Mouse (Mus musculus) c-Kit-negative CD71-positive TER-119-positive erythroid progenitor cells, embryonic 14.5 days (primary cell): ENCODE measurements around the gene Stx8.
A peak's percentile ranks its signal among the peaks of the same experiment; 100 is the strongest.

Source experiments
- DNase-seq: peaks from one replicate; pipeline ENCODE4 v3.0.0-alpha.2; 2013; ENCODE audit warnings: low read depth, low spot score

Gene Stx8

DNA sequence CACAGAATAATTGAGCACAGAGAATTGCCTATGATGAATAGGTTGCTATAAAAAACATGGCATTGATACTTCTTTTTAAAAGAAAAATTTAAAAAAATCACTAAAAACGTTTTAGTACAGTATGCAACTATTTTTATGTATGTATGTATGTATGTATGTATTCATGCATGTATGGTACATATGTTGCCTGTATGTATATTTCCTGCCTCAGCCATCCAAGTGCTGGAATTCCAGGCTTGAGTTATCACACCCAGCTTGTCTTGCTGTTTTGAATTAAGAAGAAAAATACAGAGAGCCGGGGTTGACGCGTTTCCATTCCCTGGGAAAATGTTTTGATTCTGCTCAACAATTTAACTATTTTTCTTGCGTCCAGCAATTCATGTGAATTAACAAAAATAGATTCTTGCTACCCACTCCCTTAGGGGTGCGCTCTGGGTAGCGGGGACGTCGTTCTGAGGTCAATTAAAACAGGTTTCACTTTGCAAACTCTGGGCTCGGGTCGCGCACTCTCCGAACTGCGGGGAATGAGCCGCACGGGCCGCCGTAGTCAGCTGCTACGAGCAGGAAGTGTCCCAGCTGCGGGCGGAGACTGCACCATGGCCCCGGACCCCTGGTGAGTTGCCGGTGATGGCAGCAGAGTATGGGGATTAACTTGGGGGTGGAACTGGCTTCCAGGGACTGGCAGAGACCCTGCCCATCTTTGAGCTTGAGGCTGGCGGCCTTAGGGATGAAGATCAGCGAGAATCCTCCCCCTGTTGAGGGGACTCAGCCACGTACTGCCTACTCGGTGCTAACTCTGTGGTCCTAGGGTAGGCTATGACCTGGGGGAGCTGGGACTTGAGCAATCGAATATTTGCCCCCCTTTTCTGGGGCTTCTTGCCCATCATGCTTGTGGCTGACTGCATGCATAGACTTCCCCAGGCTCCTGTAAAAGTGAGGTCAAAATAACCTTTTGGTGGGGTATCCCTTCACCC lies at the start of gene Stx8:
TSS of gene Stx8 (plus strand) at position 289 of the 974 bp plus-strand sequence.
- peak; percentile 66 for DNase-seq

GRCm38 (mm10) chr11:67917126-67917525 lies 48.9 kb upstream of the Stx8 start:
- DNase-seq = no peak

GRCm38 (mm10) chr11:67919593-67919992 lies 46.4 kb upstream of the Stx8 start:
- DNase-seq = no peak

- no peak for DNase-seq
Measured at GRCm38 (mm10) chr11:67920226-67920960, 45.6 kb upstream of the Stx8 start.

DNA sequence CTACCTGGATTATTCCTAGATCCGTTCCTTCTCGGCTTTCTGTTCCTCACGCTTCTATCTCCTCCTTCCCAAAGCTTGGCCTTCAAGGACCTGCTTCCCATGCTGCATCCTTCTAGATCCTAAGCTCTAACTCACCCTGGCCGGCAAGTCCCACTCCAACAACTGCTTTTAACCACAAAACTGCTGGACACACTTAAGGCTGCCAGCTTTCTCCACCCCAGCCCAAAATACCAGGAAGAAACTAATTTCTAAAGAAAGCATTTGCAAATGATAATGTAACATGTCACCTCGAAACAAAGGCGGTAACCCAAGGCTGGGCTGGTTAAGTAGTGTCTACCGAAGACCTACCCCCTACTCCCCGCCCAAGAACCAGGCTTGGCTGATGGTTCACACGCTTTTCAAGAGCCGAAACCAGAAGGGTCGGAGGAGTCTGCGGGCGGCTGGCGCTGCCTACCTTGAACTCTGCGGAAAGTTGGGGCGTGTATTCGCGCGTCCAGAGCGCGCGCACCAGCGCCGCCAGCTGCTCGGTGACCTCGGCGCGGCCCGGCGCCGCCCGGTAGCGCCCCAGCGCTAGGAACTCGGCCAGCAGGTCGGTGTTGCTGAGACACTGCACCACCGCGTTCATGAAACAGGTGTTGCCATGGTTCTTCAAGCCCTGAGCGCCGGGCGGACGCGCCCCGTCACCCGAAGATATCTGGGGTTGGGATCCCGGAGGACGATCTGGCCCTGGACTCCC lies 44.7 kb upstream of the Stx8 start:
- DNase-seq = no peak

GRCm38 (mm10) chr11:67921827-67922754 lies 43.9 kb upstream of the Stx8 start, which contains the start of gene Usp43:
TSS of gene Usp43 (minus strand) at chr11:67922153.
- no peak for DNase-seq

DNA sequence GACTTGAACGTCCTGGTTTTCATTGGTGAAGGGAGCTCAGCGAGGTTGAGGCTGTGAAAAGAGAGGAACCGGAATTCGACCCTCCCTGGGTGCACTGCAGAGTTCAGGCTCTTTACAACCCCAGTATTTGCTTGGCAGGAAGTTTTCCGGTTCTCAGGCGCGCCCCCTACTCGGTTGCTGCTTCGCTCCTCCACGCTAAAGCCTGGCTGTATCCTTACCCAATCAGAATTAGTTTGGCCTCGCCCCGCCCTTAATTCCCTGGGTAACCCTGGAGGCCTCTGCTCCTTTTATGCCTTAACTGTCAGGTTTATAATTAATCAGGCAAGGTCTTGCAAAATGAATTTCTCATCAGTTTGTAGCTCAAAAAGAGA lies 43.3 kb upstream of the Stx8 start:
- DNase-seq = no peak

- no peak for DNase-seq
Measured at GRCm38 (mm10) chr11:67923720-67924119, 42.3 kb upstream of the Stx8 start.

DNA sequence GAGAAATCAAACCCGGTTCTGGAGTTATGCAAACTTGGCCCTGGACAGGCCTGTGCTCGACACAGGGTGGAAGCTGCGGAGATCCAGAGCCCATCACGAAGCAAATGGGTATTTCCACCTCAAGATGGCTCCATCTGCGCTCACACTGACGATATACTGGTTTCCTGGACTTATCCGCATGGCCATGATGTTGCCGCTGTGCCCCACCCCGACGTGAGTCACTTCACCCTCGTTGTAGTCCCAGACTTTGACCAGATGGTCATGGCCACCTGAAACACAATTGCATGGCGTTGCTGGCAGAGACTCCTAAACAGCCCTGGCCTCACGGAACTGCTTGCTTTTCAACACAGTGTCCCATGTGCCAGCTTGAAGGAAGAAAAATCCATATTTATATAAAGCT lies 41.0 kb upstream of the Stx8 start:
- no peak for DNase-seq

DNA sequence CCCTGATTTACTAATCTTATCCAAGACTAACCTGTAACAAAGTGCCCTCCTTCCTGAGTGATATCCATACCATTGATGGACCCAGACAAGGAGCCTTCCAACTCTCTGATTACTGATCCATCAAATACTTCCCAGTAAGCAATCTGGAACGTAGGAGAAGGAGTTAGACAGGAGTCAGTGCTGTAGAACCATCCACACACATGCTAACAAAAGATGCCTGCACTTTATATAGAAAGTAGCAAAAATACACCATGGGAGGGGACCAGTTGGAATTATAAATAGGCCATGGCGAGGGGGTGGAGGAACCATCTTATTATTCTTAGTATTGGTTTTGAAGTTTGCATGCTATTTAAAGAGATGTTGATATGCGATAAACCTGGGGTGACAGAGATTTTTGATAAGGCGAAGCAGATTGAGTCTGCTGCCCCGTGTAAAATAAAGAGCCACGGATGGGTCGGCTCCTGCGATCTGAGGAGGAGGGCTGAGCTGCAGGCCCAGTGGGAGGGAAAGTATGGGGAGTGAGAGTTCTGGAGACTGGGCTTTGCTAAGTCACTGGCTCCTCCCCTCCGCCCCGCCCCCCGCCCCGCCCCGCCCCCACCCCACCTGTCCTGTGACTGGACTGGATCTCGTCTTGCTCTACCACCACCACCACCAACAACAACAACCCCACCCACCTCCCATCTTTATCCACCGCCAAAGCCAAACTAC lies 39.5 kb upstream of the Stx8 start:
- DNase-seq = no peak

DNA sequence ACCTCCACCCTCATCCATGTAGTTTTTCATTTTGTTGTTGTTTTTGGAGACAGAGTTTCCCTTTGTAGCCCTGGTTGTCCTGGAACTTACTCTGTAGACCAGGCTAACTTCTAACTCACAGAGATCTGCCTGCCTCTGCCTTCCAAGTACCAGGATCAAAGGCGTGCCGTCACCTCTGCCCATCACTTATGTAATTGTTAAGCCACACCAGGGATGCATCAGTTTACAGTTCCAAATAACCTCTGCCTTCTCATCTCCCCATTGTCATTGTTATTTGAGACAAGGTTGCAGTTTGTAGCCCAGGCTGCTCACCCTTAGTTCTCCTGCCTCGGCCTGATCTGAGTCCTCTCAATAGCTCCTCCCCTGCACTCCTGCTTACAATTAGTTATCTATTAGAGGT lies 33.8 kb upstream of the Stx8 start:
- no peak for DNase-seq

GRCm38 (mm10) chr11:67948229-67948628 lies 17.8 kb upstream of the Stx8 start:
- DNase-seq = no peak

- DNase-seq = no peak
Measured at GRCm38 (mm10) chr11:67949475-67949874, 16.5 kb upstream of the Stx8 start.

GRCm38 (mm10) chr11:67953604-67954003 lies 12.4 kb upstream of the Stx8 start:
- no peak for DNase-seq

- no peak for DNase-seq
Measured at GRCm38 (mm10) chr11:67954413-67954812, 11.6 kb upstream of the Stx8 start.

DNA sequence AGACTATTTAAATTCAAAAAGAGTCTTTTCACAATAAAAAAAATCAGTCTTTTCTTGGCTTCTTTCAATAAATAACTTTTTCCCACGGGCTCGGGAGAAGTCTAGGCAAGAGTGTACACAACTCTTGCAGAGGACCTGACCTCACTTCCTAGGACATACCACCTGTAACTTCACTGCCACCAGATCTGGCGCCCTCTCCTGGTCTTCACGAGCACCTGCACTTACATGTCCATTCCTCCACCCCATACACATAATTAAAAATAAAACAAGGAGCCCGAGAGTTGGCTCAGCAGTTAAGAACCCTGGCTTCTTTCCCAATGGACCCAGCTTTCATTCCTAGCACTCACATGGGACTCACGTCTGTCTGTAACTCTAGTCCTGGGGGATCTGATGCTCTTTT lies 1.9 kb upstream of the Stx8 start:
- DNase-seq = no peak

DNA sequence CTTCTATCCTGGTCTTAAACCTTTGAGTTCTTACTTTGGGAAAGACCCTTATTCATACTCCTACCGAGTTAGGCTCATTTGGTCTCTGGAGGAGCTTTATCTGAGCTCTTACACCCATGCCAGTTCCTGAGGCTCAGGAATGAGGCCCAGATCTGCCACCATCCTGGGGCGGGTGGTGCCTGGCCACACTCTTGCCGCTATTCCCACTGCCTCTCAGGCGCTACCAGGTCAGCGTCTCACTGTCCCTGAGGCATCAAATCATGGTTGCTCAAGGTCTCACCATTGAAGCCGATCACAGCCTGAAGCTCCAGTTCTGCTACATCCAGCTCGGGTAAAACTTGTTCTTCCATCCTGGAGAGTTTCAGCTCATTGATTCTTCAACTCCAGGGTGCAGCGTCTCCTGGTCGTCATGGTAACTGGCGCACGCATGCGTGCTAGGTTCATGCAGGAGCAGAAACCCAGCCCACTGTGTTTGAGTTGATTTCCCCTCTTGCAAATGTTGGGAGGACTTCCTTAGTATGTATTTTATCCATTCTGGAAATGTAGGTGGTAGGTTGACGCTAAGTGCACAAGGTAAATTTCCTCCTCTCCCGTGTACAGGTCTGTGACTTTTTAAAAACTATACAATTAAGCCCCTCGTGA lies 630 bp upstream of the Stx8 start, which contains the start of gene Cfap52:
TSS of gene Cfap52 (minus strand) at position 410 of the 642 bp plus-strand sequence.
- DNase-seq = peak; percentile 56

- DNase-seq = no peak
Measured at GRCm38 (mm10) chr11:67967831-67968230, 1.8 kb downstream of the Stx8 start.

DNA sequence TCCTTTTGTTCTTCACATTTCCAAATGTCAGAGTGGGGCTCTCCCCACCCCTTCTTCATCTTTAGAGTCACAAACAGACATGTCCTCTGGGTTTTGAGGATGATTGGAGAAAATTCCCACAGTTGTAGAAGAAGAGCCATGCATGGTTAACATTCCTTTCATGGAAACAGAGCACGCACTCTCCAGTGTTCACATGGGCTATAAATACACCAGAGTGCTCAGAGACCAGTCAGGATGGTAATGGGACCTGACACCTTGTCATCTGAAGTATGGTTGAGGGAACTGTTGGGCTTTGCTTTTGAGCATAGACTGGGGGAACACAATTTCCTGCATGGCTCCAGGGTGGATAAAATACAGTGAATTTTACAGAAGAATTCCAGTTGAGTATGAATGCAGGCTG lies 6.6 kb downstream of the Stx8 start:
- DNase-seq = no peak

DNA sequence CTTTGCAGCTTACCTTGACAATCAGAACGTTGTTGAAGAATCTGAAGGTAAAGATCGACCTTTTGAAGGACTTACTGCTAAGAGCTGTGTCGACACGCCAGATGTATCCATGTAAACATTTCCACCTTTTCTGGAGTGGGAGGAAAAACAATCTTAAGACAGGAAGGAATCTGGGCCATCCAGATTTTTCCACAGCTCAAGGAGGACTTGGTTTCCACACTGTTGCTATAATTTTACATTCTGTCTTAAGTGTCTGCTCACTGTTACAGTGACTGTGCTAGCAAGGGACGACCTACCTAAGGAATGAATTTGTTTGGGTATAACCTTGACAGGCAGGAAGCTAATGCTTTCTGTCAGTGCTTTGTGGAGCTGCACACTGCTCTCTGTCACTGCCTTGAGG lies 7.2 kb downstream of the Stx8 start:
- no peak for DNase-seq
